Mouse (Mus musculus) T-cell, adult 2 months (primary cell): Measurements from ENCODE around the gene Sacs.
A peak's percentile ranks its signal among the peaks of the same experiment; 100 is the strongest.

Source experiments
- DNase-seq: peaks from one replicate; pipeline ENCODE4 v3.0.0; 2022; ENCODE audit warnings: low spot score

Sacs gene

DNA sequence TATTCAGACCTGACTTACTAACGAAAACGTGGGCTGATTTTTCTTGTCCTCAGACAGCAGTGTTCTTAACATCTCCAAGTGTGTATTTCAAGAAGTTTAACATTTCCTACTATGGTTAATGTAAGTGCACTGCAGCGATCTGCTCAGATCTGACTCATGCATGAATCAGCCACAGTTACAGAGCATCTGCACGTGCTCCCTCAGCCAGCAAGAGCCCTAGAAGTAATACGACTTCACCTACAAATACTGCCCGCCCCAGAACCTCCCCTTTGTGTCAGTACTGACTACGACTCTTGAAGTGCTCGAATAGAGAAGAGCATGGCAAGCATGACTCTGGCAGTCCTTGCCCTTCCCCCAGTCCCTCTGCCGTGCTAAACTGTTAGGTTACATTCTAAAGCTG is 100.5 kb downstream of the Sacs start:
- no peak for DNase-seq

DNA sequence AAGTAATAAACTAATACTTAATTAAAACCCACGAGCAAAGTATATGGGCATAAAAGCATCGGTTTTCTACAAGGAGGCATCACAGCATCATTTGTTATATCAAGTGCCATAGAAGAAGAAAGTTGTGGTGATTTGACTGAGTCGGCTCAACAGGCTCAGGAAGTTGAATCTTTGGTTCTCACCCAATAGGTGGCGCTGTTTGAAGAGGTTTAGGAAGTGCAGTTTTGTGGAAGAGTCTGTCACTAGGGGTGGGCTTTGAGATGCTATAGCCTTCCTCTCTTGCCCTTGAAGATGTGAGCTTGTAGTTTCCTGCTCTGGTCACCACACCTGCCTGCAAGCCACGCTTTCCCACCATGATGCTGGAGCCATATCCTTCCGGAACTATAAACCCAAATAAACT is 104.4 kb downstream of the Sacs start:
- DNase-seq, result no peak

DNA sequence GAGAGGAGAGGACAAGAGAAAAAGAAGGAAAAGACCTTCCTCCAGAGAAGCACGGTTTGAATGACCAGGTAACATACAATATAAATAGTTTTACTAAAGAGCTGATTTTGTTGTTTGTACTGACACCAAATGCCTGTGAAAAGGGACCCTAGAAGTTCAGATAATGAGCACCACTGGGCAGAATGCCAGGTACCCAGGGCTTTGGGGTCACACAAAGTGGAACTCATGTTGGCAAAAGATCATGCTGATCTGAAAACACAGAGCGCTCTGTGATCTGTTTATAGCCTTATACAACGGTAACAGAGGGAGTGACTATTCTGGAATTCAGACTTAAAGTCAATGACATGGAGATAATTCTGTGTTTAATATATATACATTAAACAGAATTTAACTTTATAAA is 108.2 kb downstream of the Sacs start:
- no peak for DNase-seq

DNA sequence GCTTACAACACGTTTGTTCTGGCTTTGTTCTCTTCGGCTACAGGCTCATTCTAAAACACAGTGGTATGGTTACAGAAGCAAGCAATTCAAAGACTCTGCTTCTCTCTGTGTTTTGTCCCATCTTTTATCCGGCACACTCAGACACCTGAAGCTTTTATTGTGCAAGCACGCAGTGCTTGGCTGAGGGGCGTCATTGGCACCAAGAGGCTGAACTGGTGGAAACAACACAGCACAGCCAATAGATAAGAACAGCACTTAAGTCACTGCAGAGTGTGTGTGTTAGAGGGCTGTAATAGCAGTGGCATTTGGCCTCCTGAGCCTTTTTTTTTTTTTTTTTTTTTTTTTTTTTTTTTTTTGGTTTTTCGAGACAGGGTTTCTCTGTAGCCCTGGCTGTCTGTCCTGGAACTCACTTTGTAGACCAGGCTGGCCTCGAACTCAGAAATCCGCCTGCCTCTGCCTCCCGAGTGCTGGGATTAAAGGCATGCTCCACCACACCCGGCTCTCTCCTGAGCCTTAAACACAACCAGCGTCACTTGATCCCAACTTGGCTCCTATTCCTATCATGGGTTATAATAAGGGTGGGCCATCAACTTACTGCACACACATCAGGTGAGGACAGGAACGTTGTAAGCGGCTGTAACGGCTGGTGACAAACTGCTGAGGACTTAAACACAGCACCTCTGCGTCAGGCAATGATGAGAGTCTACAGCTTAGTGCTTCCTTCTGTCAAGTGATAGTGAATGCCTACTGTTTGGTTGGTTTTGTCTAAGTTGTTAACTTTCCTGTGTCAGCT is 114.5 kb downstream of the Sacs start:
- no peak for DNase-seq

DNA sequence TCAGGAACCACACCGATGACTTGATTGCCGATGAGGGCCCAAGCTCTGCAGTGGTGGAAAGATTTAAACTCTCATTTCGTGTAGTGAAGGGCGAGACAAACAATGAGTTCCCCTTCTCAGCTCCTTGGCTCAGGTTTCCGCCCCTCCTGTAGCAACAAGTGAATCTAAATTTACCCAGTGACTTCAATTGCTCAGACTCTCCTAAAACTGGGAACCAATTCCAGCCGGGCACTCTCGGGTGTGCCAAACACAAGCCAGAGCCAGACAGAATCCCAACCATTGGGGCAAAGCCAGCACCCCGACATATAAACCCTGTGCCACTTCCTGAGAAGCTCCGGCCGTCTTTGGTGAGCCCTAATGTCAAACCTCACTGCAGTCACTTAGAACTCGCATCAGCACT is 120.1 kb downstream of the Sacs start, which contains the start of gene Sgcg:
TSS of gene Sgcg (minus strand) at position 139 of the 400 bp plus-strand sequence.
- DNase-seq, result no peak

DNA sequence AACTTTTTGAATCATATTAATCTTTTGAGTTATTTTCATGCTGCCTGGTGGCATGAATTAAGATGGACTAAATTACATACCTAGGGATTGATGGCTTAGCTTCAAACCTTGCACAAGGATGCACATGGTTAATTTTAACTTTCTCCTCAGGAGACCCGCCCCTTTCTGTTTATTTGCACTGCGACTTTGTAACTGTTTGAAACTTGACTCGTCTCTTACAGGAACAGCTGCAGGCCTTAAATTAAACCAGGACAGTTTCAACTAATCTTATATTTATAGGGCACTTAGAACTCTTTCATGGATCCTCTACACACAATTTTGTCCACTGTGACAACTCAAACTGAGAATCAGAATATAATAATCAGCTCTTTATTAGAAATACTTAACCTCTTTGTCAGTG is 120.8 kb downstream of the Sacs start:
- no peak for DNase-seq

DNA sequence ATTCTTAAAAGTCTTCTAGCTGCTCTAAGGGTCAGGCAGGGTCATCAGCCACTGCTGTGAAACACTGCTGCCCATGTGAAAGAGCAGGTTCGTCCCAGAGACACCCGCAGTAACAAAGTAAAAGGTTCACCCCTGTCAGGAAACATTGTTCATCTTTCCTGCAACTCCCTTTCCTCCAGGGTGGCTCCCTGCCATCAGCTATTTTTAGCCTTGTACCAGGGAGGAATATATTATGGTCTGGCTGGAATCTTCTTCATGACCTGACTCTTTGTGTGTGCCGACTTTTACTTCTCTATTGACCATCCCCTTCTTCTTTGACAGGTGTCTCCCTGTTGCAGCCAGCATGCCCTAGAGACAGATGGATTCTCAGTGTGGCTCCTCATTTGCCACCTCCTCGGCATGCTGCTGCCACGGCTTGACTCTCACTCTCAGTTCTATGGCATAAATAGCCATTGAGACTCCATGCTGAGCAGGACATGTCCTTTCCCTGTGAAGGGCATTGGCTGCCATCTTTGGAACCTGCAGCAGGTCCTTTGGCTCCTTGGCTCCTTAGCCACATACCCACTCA is 129.7 kb downstream of the Sacs start:
- no peak for DNase-seq

DNA sequence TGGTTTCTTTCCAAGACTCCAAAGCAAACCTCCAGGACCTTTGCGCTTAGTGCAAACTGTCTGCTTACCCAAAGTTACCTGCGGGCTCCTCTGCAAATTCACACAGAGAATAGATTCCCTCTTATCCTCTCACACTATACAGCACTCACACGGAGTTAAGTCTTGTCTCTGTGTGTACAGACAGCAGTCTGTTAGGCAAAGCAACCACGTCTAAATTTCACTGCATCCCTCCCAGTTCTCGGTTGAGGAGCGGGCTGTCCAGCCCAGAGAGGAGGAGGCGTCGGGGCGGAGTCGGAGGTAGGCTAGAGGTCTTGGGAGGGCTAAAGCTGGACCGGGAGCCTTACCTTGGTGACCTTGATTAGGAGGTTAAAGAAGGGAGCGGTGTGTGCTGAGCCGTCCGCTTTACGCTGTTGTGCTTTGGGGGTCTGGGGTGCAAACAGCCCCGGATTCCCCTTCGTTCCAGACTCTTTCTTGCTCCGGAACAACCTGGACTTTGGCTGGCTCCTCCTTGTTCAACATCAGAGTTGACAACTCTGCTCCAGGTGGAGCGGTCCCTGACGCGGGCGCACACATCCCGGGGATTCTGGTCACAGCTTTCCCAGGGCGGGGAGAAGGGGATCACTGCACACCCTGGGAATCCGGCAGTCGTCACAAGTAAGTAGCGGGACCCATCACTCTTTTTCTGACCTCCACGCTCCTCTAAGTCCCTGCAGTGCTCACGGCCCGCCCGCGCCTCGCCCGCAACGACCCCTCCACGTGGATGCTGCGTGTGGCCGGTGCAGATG is 136.3 kb downstream of the Sacs start:
- no peak for DNase-seq

DNA sequence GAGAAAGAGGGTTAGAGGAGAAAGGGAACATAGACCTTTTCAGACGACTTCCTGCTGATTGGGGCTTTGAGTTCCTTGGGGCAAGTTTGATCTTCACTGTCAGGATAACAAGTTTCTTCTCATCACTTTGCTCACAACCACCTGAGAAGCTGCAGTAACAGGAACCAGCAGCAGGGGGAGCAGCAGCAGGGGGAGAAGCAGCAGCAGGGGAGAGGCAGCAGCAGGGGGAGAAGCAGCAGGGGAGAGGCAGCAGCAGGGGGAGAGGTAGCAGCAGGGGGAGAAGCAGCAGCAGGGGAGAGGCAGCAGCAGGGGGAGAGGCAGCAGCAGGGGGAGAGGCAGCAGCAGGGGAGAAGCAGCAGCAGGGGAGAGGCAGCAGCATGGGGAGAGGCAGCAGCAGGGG is 139.0 kb downstream of the Sacs start:
- peak; percentile 39 for DNase-seq

DNA sequence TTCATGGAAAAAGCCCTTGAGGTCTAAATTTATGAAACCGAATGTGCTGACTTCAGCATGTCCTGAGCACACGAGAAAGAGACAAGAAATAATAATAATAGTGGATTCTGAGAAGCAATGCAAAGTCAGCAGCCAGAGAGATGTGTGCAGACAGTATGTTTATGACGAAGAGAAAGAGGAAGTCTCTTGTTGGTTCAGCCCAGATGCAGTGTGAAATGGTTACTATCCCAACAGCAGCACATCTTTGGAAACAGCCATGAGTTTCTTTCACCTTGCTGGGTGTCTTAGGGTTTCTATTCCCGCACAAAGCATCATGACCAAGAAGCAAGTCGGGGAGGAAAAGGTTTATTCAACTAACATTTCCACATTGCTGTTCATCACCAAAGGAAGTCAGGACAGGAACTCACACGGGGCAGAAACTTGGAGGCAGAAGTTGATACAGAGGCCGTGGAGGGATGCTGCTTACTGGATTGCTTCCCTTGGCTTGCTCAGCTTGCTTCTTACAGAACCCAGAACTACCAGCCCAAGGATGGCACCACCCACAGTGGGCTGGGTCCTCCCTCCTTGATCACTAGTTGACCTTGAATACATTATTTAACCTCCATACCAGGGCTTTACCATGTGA is 140.5 kb downstream of the Sacs start:
- no peak for DNase-seq

DNA sequence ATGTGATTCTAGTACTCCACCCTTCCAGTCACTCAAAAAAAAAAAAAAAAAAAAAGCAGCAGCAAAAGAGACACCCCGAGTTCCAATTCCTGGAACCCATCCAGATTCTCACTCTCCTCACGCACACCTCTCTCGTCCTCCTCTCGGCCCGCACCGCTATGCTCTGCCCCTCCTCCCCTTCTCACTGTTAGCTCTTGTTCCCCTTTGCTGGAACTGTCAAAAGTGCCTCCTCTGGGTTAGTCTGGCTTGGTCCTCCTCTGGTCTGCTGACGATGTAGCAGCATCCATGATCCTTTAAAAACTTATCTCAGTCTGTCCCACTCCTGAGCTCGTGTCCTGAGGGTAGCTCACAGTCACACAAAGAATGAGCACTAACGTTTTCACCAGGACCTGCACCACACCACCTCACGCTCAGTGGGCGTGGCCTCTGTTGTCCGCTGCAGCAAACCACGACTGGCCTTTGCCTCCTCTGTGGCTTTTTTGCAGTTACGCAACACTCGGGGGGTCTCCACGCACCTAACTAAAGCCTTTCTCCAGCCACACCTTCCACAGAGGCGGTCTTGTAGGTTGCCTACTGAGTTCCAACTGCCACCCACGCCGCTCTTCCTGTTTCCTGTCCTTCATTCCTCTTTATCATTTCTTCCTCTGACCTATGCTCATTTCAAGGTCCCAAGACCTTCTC is 150.5 kb downstream of the Sacs start:
- DNase-seq, result no peak
